Mouse (Mus musculus) forebrain, postnatal 0 days (tissue): ENCODE data around the gene Dclk1. TPM values are rescaled to one million over a fixed set of nuclear protein-coding genes. Genes with fewer than 3 reads are reported as not detected.
A peak's percentile ranks its signal among the peaks of the same experiment; 100 is the strongest.

Source experiments
- ATAC-seq: fragments of 200-750 bp; cut with Nextera tagmentation; 2 replicates; pipeline ENCODE4 v1.8.0; 2017; ENCODE audit warnings: mild to moderate bottlenecking, moderate library complexity
- DNase-seq: peaks from one replicate; pipeline ENCODE4 v3.0.0-alpha.2; 2015
- H3K27ac ChIP-seq: fragments of 300-500 bp; sonication (generic); 2 replicates; pipeline ENCODE4 v1.5.1; 2014; ENCODE audit warnings: low read depth, mild to moderate bottlenecking, antibody characterized with exemption, low read length, moderate library complexity, mixed read lengths
- H3K27me3 ChIP-seq: fragments of 300-500 bp; sonication (generic); 2 replicates; pipeline ENCODE4 v1.6.1; 2014; ENCODE audit warnings: mild to moderate bottlenecking, low read length, mixed read lengths; ENCODE audit not compliant: insufficient read depth
- H3K36me3 ChIP-seq: fragments of 300-500 bp; sonication (generic); 2 replicates; pipeline ENCODE4 v1.6.1; 2014; ENCODE audit warnings: mild to moderate bottlenecking, moderate library complexity; ENCODE audit not compliant: insufficient read depth
- H3K4me1 ChIP-seq: fragments of 300-500 bp; sonication (generic); 2 replicates; pipeline ENCODE4 v1.6.1; 2014; ENCODE audit warnings: antibody characterized with exemption; ENCODE audit not compliant: insufficient read depth
- H3K4me2 ChIP-seq: fragments of 300-500 bp; sonication (generic); 2 replicates; pipeline ENCODE4 v1.6.1; 2014; ENCODE audit warnings: low read depth, mild to moderate bottlenecking, moderate library complexity
- H3K4me3 ChIP-seq: fragments of 300-500 bp; sonication (generic); 2 replicates; pipeline ENCODE4 v1.5.1; 2014; ENCODE audit warnings: low read depth, low read length, mixed read lengths
- H3K9ac ChIP-seq: fragments of 300-500 bp; sonication (generic); 2 replicates; pipeline ENCODE4 v1.6.1; 2014; ENCODE audit warnings: mild to moderate bottlenecking
- H3K9me3 ChIP-seq: fragments of 300-500 bp; sonication (generic); 2 replicates; pipeline ENCODE4 v1.6.1; 2016; ENCODE audit warnings: low read length
- CTCF ChIP-seq: sonication (generic); IDR thresholded peaks from 2 replicates; pipeline ENCODE4 v1.5.1; 2016; ENCODE audit warnings: antibody characterized with exemption, control low read depth, low read depth
- WGBS: fragments of 180-500 bp; shearing (Covaris S2); extraction: QIAGEN DNeasy Blood & Tissue Kit; methylation state at CpG from one replicate; pipeline ENCODE4 v1.1.7; 2014; 5-methylcytosine and 5-hydroxymethylcytosine counted together
- polyA plus RNA-seq: library from polyadenylated mRNA; unstranded; fragments of >200 nt; fragmentation: Nextera tagmentation; extraction: Ambion mirVana; gene quantifications from 2 replicates; pipeline ENCODE4 v1.2.1, GENCODE M21; 2015
- total RNA-seq: library from RNA; depleted of rRNA; stranded (reverse); fragments of >200 nt; gene quantifications from 2 replicates; pipeline ENCODE4 v1.2.3, GENCODE M21; 2014

Gene Dclk1
- total and polyA plus RNA-seq, 2 experiments from 2014 or later, result 219 to 347 TPM

- WGBS, result 63% methylated on average over 1 of the region's 1 CpGs
- no peak for DNase-seq
- Histone ChIP-seq H3K4me2 (no peak overlapping the region), H3K9ac (no peak overlapping the region), H3K4me1 (no peaks in the 10 kb centered on the region), H3K4me3 (no peak overlapping the region), H3K9me3 (no peaks in the 10 kb centered on the region), H3K27me3 (no peaks in the 10 kb centered on the region), H3K36me3 (no peaks in the 10 kb centered on the region), H3K27ac (no peak overlapping the region)
- no peak for TF ChIP-seq CTCF
- no peak for ATAC-seq
Measured at GRCm38 (mm10) chr3:55324029-55324428, 81.9 kb downstream of the Dclk1 start.

- no peak overlapping the region for H3K4me2 ChIP-seq
- H3K4me1 ChIP-seq, result no peaks in the 10 kb centered on the region
- 0 out of 2 replicates have a peak, but pooled peaks cover 3% of the 10 kb centered on the region for H3K36me3 ChIP-seq
- H3K9me3 ChIP-seq, result no peaks in the 10 kb centered on the region
- no peak overlapping the region for H3K27ac ChIP-seq
- no peaks in the 10 kb centered on the region for H3K27me3 ChIP-seq
- no peak for TF ChIP-seq CTCF
- no peak for DNase-seq
- no peak overlapping the region for H3K4me3 ChIP-seq
- 97% methylated on average over 4 of the region's 4 CpGs for WGBS
- no peak overlapping the region for H3K9ac ChIP-seq
- ATAC-seq, result no peak
Measured at GRCm38 (mm10) chr3:55330496-55330895, 88.3 kb downstream of the Dclk1 start.

- peak; percentile 22; the same call in 1 of the 2 replicates for TF ChIP-seq CTCF
- H3K4me3 ChIP-seq, result no peak overlapping the region
- 0 out of 2 replicates have a peak, but pooled peaks cover 3% of the 10 kb centered on the region for H3K36me3 ChIP-seq
- ATAC-seq (no peak), DNase-seq (no peak)
- no peak overlapping the region for H3K9ac ChIP-seq
- H3K4me1 ChIP-seq, result no peaks in the 10 kb centered on the region
- no peak overlapping the region for H3K4me2 ChIP-seq
- no peaks in the 10 kb centered on the region for H3K27me3 ChIP-seq
- H3K27ac ChIP-seq, result no peak overlapping the region
- H3K9me3 ChIP-seq, result no peaks in the 10 kb centered on the region
Measured at GRCm38 (mm10) chr3:55331694-55332093, 89.5 kb downstream of the Dclk1 start.

GRCm38 (mm10) chr3:55333511-55333910, 91.3 kb downstream of the Dclk1 start:
- TF ChIP-seq CTCF, result no peak
- no peak overlapping the region for H3K27ac ChIP-seq
- 0 out of 2 replicates have a peak, but pooled peaks cover 3% of the 10 kb centered on the region for H3K36me3 ChIP-seq
- 63% methylated on average over 3 of the region's 3 CpGs for whole genome bisulfite sequencing
- DNase-seq (no peak), ATAC-seq (no peak)
- no peak overlapping the region for H3K4me3 ChIP-seq
- H3K27me3 ChIP-seq, result no peaks in the 10 kb centered on the region
- no peak overlapping the region for H3K4me2 ChIP-seq
- H3K9ac ChIP-seq, result no peak overlapping the region
- no peaks in the 10 kb centered on the region for H3K9me3 ChIP-seq
- no peaks in the 10 kb centered on the region for H3K4me1 ChIP-seq

GRCm38 (mm10) chr3:55336895-55337294, 94.7 kb downstream of the Dclk1 start:
- H3K27me3 ChIP-seq, result no peaks in the 10 kb centered on the region
- no peaks in the 10 kb centered on the region for H3K4me1 ChIP-seq
- no peak for TF ChIP-seq CTCF
- DNase-seq (no peak), ATAC-seq (no peak)
- no peak overlapping the region for H3K4me2 ChIP-seq
- H3K36me3 ChIP-seq, result 0 out of 2 replicates have a peak, but pooled peaks cover under 1% of the 10 kb centered on the region
- H3K9ac ChIP-seq, result no peak overlapping the region
- H3K27ac ChIP-seq, result no peak overlapping the region
- WGBS, result 88% methylated on average over 11 of the region's 11 CpGs
- H3K4me3 ChIP-seq, result no peak overlapping the region
- no peaks in the 10 kb centered on the region for H3K9me3 ChIP-seq

GRCm38 (mm10) chr3:55337671-55338070, 95.5 kb downstream of the Dclk1 start:
- Histone ChIP-seq H3K36me3 (no peaks in the 10 kb centered on the region), H3K27me3 (no peaks in the 10 kb centered on the region), H3K4me3 (no peak overlapping the region), H3K27ac (no peak overlapping the region), H3K4me1 (no peaks in the 10 kb centered on the region), H3K9me3 (no peaks in the 10 kb centered on the region), H3K4me2 (no peak overlapping the region), H3K9ac (no peak overlapping the region)
- TF ChIP-seq CTCF, result no peak
- DNase-seq (no peak), ATAC-seq (no peak)
- 83% methylated on average over 7 of the region's 7 CpGs for WGBS

- H3K4me2 ChIP-seq, result no peak overlapping the region
- TF ChIP-seq CTCF, result no peak
- ATAC-seq, result no peak
- no peaks in the 10 kb centered on the region for H3K9me3 ChIP-seq
- 74% methylated on average over 4 of the region's 4 CpGs for WGBS
- H3K27ac ChIP-seq, result no peak overlapping the region
- peaks cover 6% of the 10 kb centered on the region for H3K4me1 ChIP-seq
- H3K27me3 ChIP-seq, result no peaks in the 10 kb centered on the region
- no peak for DNase-seq
- no peaks in the 10 kb centered on the region for H3K36me3 ChIP-seq
- H3K9ac ChIP-seq, result no peak overlapping the region
- H3K4me3 ChIP-seq, result no peak overlapping the region
Measured at GRCm38 (mm10) chr3:55342445-55342844, 100.3 kb downstream of the Dclk1 start.
